Mouse (Mus musculus) forebrain, embryonic 14.5 days (tissue): Measurements from ENCODE around the gene Alkbh2. TPM values are rescaled to one million over a fixed set of nuclear protein-coding genes. Genes with fewer than 3 reads are reported as not detected.
A peak's percentile ranks its signal among the peaks of the same experiment; 100 is the strongest.

ENCODE experiments used
- ATAC-seq: fragments of 200-750 bp; cut with Nextera tagmentation; 2 replicates; pipeline ENCODE4 v1.8.0; 2017; ENCODE audit warnings: mild to moderate bottlenecking, moderate library complexity
- DNase-seq: peaks from one replicate; pipeline ENCODE4 v3.0.0-alpha.2; 2015; ENCODE audit warnings: low spot score
- H3K27ac ChIP-seq: fragments of 300-500 bp; sonication (generic); 2 replicates; pipeline ENCODE4 v1.5.1; 2014; ENCODE audit warnings: low read depth, mild to moderate bottlenecking, control low read depth, low read length, moderate library complexity
- H3K27me3 ChIP-seq: fragments of 300-500 bp; sonication (generic); replicated peaks from 2 replicates; pipeline ENCODE4 v1.6.1; 2014; ENCODE audit warnings: low read length, control low read depth, mixed read lengths; ENCODE audit not compliant: control insufficient read depth, insufficient read depth
- H3K36me3 ChIP-seq: fragments of 300-500 bp; sonication (generic); 2 replicates; pipeline ENCODE4 v1.6.1; 2014; ENCODE audit warnings: low read length, control low read depth; ENCODE audit not compliant: control insufficient read depth, insufficient read depth
- H3K4me1 ChIP-seq: fragments of 300-500 bp; sonication (generic); 2 replicates; pipeline ENCODE4 v1.6.1; 2014; ENCODE audit warnings: antibody characterized with exemption, low read length, control low read depth; ENCODE audit not compliant: control insufficient read depth, insufficient read depth
- H3K4me2 ChIP-seq: fragments of 300-500 bp; sonication (generic); 2 replicates; pipeline ENCODE4 v1.6.1; 2014; ENCODE audit warnings: mild to moderate bottlenecking, control low read depth, low read length
- H3K4me3 ChIP-seq: fragments of 300-500 bp; sonication (generic); 2 replicates; pipeline ENCODE4 v1.5.1; 2014; ENCODE audit warnings: low read depth, low read length, control low read depth
- H3K9ac ChIP-seq: fragments of 300-500 bp; sonication (generic); 2 replicates; pipeline ENCODE4 v1.6.1; 2014; ENCODE audit warnings: mild to moderate bottlenecking, low read length, control low read depth, moderate library complexity
- H3K9me3 ChIP-seq: fragments of 300-500 bp; sonication (generic); replicated peaks from 2 replicates; pipeline ENCODE4 v1.6.1; 2016; ENCODE audit warnings: low read length, control low read depth, mixed read lengths; ENCODE audit not compliant: control insufficient read depth
- WGBS: fragments of 180-500 bp; shearing (Covaris S2); extraction: QIAGEN DNeasy Blood & Tissue Kit; methylation state at CpG from one replicate; pipeline ENCODE4 v1.1.7; 2014; 5-methylcytosine and 5-hydroxymethylcytosine counted together
- polyA plus RNA-seq: library from polyadenylated mRNA; unstranded; fragments of >200 nt; fragmentation: Nextera tagmentation; extraction: Ambion mirVana; gene quantifications from 2 replicates; pipeline ENCODE4 v1.2.1, GENCODE M21; 2014

Gene Alkbh2
- polyA plus RNA-seq, 1 experiment from 2014 or later: 8.3 TPM

DNA sequence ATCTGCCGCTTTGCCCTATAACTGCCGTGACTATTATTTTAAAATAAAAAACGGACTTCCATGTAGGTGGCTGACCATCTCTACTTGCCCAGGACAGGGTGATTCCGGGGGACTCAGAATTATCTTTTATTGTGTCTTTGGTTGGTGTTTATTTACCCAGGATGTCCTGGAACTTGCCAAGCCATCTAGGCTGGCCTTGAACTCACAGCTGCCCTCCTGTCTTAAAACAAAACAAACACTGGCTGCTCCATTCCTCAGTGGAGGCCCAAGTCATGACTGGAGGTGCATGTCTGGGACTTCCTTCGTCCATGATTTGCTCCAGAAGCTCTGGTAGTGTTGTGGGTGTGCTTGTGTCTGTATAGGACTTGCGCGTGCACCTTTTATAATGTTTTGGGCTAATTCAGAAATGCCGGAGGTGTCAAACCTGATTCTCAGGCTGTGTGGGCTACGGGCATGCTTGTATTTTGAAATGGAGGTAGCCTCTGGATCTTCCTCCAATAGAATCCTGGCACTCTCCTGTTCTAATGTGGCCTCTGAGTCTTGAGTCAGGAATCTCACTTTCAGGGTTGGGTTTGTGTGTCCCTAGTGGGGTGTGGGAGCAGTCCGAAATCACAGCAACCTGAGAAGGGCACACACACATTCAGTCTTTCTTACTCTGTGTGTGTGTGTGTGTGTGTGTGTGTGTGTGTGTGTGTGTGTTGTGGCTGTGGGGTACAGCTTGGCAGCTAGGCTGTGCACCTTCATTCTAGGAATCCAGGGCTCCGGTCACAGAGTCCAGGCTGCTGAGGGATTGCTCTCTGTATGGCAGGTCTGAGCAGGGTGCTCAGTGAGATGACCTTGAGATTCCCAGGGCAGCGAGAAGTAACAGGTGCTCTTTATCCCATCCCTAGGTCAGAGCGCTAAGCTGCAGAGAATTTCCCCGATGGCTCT, 19.3 kb upstream of the Alkbh2 start:
- no peaks in the 10 kb centered on the region for H3K27me3 ChIP-seq
- H3K27ac ChIP-seq: no peak overlapping the region
- no peaks in the 10 kb centered on the region for H3K4me1 ChIP-seq
- DNase-seq (no peak), ATAC-seq (no peak)
- H3K4me3 ChIP-seq: no peak overlapping the region
- no peak overlapping the region for H3K4me2 ChIP-seq
- H3K9me3 ChIP-seq: no peaks in the 10 kb centered on the region
- WGBS: 92% methylated on average over 14 of the region's 14 CpGs
- no peaks in the 10 kb centered on the region for H3K36me3 ChIP-seq
- no peak overlapping the region for H3K9ac ChIP-seq

- Histone ChIP-seq H3K4me3 (no peak within 1 kb of the TSS), H3K27me3 (no peaks in the 10 kb centered on the region), H3K4me1 (no peaks in the 10 kb centered on the region), H3K36me3 (no peaks in the 10 kb centered on the region), H3K9me3 (no peaks in the 10 kb centered on the region), H3K9ac (no peak within 1 kb of the TSS), H3K27ac (no peak within 1 kb of the TSS), H3K4me2 (no peak within 1 kb of the TSS)
- WGBS: 63% methylated on average over 19 of the region's 19 CpGs
- DNase-seq (no peak), ATAC-seq (no peak)
Measured at GRCm38 (mm10) chr5:114146028-114146888, 18.2 kb upstream of the Alkbh2 start, which contains the start of gene Acacb. Gene Acacb (plus strand): TSS chr5:114146535.

DNA sequence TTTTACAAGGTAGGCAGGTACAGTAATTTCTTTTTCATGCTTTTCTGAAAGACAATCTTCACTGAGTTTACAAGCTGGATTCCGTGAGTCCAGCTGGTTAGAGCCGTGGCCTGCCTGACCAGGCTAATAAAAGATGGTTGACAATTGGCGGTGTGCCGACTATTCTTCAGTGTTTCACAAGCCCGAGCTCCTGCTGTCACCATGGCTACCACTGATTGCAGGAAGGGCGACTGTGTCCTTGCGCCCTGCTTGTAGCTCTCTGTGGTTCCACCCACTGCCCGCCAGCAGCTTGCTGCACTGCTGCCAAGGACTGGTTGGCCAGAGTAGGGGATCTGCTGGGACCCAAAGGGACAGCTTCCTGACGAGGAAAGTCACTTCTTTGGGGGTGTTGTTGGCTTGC, 11.2 kb upstream of the Alkbh2 start:
- peak; percentile 94 for DNase-seq
- no peaks in the 10 kb centered on the region for H3K9me3 ChIP-seq
- H3K9ac ChIP-seq: peak overlapping the region; percentile 3; the same call in 1 of the 2 replicates
- peaks cover 11% of the 10 kb centered on the region for H3K4me1 ChIP-seq
- 0 out of 2 replicates have a peak, but pooled peaks cover 2% of the 10 kb centered on the region for H3K36me3 ChIP-seq
- ATAC-seq: peak; percentile 89
- 10% methylated on average over 9 of the region's 9 CpGs for WGBS
- H3K27me3 ChIP-seq: no peaks in the 10 kb centered on the region
- 0 out of 2 replicates have a peak overlapping the region, but pooled peaks have one; percentile 21 for H3K4me2 ChIP-seq
- H3K4me3 ChIP-seq: no peak overlapping the region
- H3K27ac ChIP-seq: peak overlapping the region; percentile 77

DNA sequence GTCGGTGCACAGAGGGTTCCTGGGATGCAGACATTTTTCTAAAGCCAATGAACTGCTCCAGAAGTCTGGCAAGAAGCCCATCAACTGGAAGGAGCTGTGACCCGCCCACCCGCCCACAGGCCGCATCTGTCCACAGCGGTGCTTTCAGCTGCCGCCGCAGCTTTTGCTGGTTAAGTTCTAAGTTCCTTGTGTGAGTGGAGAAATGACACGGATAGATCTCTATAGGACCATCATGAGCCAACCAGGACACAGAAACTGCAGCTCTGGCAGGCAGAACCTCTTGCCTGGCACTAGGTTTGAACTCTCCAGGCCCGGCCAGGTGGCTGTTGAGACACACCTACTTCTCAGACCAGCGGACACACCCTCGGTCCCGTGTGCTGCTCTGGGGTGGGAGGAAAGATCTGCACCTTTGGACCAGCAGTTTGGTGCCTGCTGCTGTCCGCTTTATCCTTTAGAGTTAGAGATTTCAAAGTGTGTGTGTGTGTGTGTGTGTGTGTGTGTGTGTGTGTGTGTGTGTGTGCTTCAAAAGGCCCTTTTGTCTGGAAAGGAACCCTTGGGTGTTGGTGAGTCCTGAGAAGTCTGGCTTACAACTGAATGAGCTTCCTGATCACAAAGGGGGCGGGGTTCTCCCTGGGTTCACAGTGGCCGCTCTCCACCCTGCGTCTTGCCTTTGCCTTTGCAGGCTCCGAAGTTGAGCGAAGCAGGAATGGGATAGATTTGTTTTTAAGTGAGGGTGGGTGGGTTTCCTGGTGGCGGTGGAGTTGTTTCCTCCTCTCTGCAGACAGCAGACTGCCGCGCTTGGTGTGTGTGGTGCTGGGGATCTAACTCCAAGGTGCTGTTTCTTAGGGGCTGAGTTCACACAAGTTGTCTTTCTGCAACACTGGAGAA, 10.5 kb upstream of the Alkbh2 start:
- H3K4me2 ChIP-seq: 0 out of 2 replicates have a peak overlapping the region, but pooled peaks have one; percentile 21
- H3K27me3 ChIP-seq: no peaks in the 10 kb centered on the region
- H3K4me3 ChIP-seq: no peak overlapping the region
- peak overlapping the region; percentile 77 for H3K27ac ChIP-seq
- H3K9ac ChIP-seq: peak overlapping the region; percentile 3; the same call in 1 of the 2 replicates
- 61% methylated on average over 21 of the region's 21 CpGs for WGBS
- peak; percentile 61; the same call in 1 of the 2 replicates for ATAC-seq
- DNase-seq: peak; percentile 46
- peaks cover 11% of the 10 kb centered on the region for H3K4me1 ChIP-seq
- H3K9me3 ChIP-seq: no peaks in the 10 kb centered on the region
- 0 out of 2 replicates have a peak, but pooled peaks cover 2% of the 10 kb centered on the region for H3K36me3 ChIP-seq

DNA sequence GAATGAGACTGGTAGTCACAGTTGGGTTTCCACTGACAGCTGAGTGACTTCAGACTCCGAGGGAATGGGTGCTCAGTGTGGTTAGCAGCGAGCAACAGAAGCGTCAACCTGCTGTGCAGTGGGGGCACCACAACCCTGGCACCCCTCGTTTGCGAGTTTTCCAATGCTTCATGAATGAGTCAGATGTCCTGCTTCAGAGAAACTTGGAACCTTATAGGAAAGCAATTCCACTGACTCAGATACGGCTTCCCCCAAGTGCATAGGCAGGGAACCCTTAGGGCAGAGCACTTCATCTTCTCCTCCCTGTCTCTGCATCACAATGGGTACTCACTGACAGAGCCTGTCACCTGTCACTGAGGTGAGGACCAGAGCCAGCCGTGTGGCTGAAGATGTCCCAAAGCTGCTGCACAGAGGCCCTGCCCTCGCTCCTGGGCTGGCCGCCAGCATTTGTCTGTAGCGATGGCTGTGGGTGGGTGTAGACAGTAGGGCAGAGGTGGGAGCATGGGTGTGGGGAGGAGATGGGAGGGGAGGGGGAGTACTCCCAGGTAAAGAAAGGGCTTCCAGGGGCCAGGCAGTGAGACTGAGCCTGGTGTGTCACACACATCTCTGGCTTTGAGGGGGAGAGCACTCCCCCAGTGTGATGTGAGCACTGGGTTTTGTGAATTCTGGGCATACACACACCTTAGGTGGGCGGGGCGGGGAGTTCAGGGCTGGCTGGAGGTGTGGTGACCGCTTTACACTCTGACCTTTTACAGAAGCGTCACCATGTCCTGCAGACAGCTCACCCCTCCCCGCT, 9.7 kb upstream of the Alkbh2 start:
- DNase-seq (no peak), ATAC-seq (no peak)
- no peaks in the 10 kb centered on the region for H3K9me3 ChIP-seq
- H3K27me3 ChIP-seq: no peaks in the 10 kb centered on the region
- peaks cover 11% of the 10 kb centered on the region for H3K4me1 ChIP-seq
- H3K9ac ChIP-seq: no peak overlapping the region; the same call in 1 of the 2 replicates
- H3K36me3 ChIP-seq: 0 out of 2 replicates have a peak, but pooled peaks cover 2% of the 10 kb centered on the region
- no peak overlapping the region; the same call in 1 of the 2 replicates for H3K27ac ChIP-seq
- H3K4me3 ChIP-seq: no peak overlapping the region
- H3K4me2 ChIP-seq: no peak overlapping the region
- WGBS: 79% methylated on average over 15 of the region's 15 CpGs

GRCm38 (mm10) chr5:114135516-114135915, 7.5 kb upstream of the Alkbh2 start:
- 85% methylated on average over 10 of the region's 10 CpGs for WGBS
- DNase-seq (no peak), ATAC-seq (no peak)
- Histone ChIP-seq H3K9ac (no peak overlapping the region), H3K4me2 (no peak overlapping the region), H3K27ac (no peak overlapping the region), H3K36me3 (0 out of 2 replicates have a peak, but pooled peaks cover 2% of the 10 kb centered on the region), H3K27me3 (no peaks in the 10 kb centered on the region), H3K4me3 (no peak overlapping the region), H3K4me1 (peaks cover 18% of the 10 kb centered on the region), H3K9me3 (no peaks in the 10 kb centered on the region)

DNA sequence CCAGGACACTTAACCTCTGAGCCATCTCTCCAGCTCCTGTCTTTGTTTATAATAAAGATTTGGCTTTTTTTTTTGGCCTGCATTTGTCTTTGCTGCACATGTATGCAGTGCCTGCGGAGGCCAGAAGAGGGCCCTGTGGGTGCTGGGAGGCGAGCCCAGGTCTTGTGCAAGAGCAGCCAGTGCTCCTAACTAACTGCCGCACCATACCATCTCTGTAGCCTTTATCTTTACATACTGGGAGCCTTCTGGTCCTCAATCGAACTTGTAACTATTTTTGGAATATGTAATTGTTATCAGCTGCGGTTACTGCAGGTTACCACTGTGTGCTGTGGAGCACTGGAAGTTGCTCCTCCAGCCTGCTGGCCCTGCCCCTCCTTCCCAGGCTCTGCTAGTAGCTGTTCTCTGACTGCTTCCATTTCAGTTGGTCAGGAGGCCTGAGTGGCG, 6.1 kb upstream of the Alkbh2 start:
- ATAC-seq (no peak), DNase-seq (no peak)
- no peak overlapping the region for H3K9ac ChIP-seq
- no peaks in the 10 kb centered on the region for H3K27me3 ChIP-seq
- 62% methylated on average over 6 of the region's 6 CpGs for WGBS
- no peak overlapping the region for H3K4me2 ChIP-seq
- H3K36me3 ChIP-seq: 0 out of 2 replicates have a peak, but pooled peaks cover 2% of the 10 kb centered on the region
- peaks cover 13% of the 10 kb centered on the region for H3K4me1 ChIP-seq
- no peak overlapping the region for H3K27ac ChIP-seq
- H3K9me3 ChIP-seq: no peaks in the 10 kb centered on the region
- H3K4me3 ChIP-seq: no peak overlapping the region
